Mouse (Mus musculus) left cerebral cortex, postnatal 10 days (tissue): ENCODE data around the gene Gdf15. TPM values are rescaled to one million over a fixed set of nuclear protein-coding genes. Genes with fewer than 3 reads are reported as not detected.

Experiments
- total RNA-seq, 2 experiments: library from RNA; stranded (reverse); gene quantifications; 2 replicates each; pipeline ENCODE4 v1.2.3; 2021

Gene Gdf15
- total RNA-seq, 2 experiments from 2014 or later = not detected

Other genes starting within 250 kb of the Gdf15 start
- gene Crtc1, start 192.9 kb downstream of the Gdf15 start, total RNA-seq = 100 to 1,000 TPM in 1 of 2 experiments, 10 to 100 TPM in 1; 98.8 to 105 TPM
- gene Klhl26, start 155.5 kb downstream of the Gdf15 start, total RNA-seq = 10 to 100 TPM; 33.1 to 33.8 TPM
- 100 to 1,000 TPM; 146 to 159 TPM for gene Tmem59l, start 145.1 kb downstream of the Gdf15 start, total RNA-seq
- 1 to 10 TPM; 7.0 to 9.5 TPM for gene Crlf1, start 139.3 kb downstream of the Gdf15 start, total RNA-seq
- gene Rex1bd, start 125.7 kb downstream of the Gdf15 start, total RNA-seq = 100 to 1,000 TPM in 1 of 2 experiments, 10 to 100 TPM in 1; 95.1 to 106 TPM
- gene Uba52, start 121.7 kb downstream of the Gdf15 start, total RNA-seq = 1,000 to 10,000 TPM in 1 of 2 experiments, 100 to 1,000 TPM in 1; 991 to 1,007 TPM
- gene Fkbp8, start 104.7 kb downstream of the Gdf15 start, total RNA-seq = 100 to 1,000 TPM; 361 to 375 TPM
- gene Kxd1, start 104.5 kb downstream of the Gdf15 start, total RNA-seq = 10 to 100 TPM; 37.5 to 41.2 TPM
- gene Ell, start 93.0 kb downstream of the Gdf15 start, total RNA-seq = 10 to 100 TPM; 15.1 to 18.5 TPM
- gene Isyna1, start 38.1 kb downstream of the Gdf15 start, total RNA-seq = 10 to 100 TPM; 46.6 to 53.2 TPM
- gene Ssbp4, start 23.6 kb downstream of the Gdf15 start, total RNA-seq = 100 to 1,000 TPM; 236 to 250 TPM
- gene Lrrc25, start 16.3 kb downstream of the Gdf15 start, total RNA-seq = 1 to 10 TPM in 1 of 2 experiments, under 1 TPM in 1; 0.94 to 1.1 TPM
- gene Pgpep1, start 27.9 kb upstream of the Gdf15 start, total RNA-seq = 10 to 100 TPM; 11.5 to 15.9 TPM
- 10 to 100 TPM; 68.2 to 80.4 TPM for gene Lsm4, start 40.8 kb upstream of the Gdf15 start, total RNA-seq
- gene Jund, start 66.5 kb upstream of the Gdf15 start, total RNA-seq = 100 to 1,000 TPM; 147 to 149 TPM
- under 1 TPM in 1 of 2 experiments, not detected in 1; 0.19 TPM for gene Iqcn, start 71.0 kb upstream of the Gdf15 start, total RNA-seq
- not detected for gene Gm3336, start 86.1 kb upstream of the Gdf15 start, total RNA-seq
- gene Pde4c, start 91.3 kb upstream of the Gdf15 start, total RNA-seq = under 1 TPM; 0.49 to 0.61 TPM
- 100 to 1,000 TPM; 756 to 791 TPM for gene Rab3a, start 122.2 kb upstream of the Gdf15 start, total RNA-seq
- 10 to 100 TPM; 35.8 to 37.1 TPM for gene Mpv17l2, start 128.5 kb upstream of the Gdf15 start, total RNA-seq
- 100 to 1,000 TPM; 173 TPM for gene Pik3r2, start 144.3 kb upstream of the Gdf15 start, total RNA-seq
- gene Mast3, start 172.6 kb upstream of the Gdf15 start, total RNA-seq = 100 to 1,000 TPM; 115 to 117 TPM
- under 1 TPM; 0.13 to 0.28 TPM for gene Il12rb1, start 176.0 kb upstream of the Gdf15 start, total RNA-seq
- gene Arrdc2, start 207.3 kb upstream of the Gdf15 start, total RNA-seq = 10 to 100 TPM; 12.9 to 21.2 TPM
- 10 to 100 TPM; 27.9 to 33.2 TPM for gene Kcnn1, start 230.8 kb upstream of the Gdf15 start, total RNA-seq
- 10 to 100 TPM; 88.9 to 93.3 TPM for gene Ccdc124, start 241.5 kb upstream of the Gdf15 start, total RNA-seq